Mouse (Mus musculus) retina, postnatal 1 day (tissue): Measurements from ENCODE around the gene Agpat3.
A peak's percentile ranks its signal among the peaks of the same experiment; 100 is the strongest.

Experiments used
- DNase-seq: peaks from one replicate; pipeline ENCODE4 v3.0.0-alpha.2; 2012

The Agpat3 gene

GRCm38 (mm10) chr10:78290730-78291535, 61.4 kb downstream of the Agpat3 start:
- DNase-seq = no peak

DNA sequence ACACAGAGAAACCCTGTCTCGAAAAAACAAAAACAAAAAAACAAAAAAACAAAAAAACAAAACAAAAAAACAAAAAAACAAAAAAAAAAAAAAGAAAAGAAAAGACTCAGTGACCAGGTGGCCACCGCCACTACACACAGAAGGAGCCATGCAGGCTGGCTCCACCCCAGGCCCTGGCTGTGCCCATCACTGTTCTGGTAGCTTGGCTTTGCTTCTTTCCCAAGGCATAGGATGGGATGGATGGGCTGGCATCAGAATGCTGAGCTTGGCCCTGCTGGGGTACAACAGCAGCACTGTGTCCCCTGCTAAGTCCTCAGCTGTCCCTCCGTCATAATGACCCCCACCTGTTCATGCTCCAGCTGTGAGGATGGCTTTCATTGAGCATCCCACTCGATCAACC, 63.4 kb downstream of the Agpat3 start:
- no peak for DNase-seq

DNA sequence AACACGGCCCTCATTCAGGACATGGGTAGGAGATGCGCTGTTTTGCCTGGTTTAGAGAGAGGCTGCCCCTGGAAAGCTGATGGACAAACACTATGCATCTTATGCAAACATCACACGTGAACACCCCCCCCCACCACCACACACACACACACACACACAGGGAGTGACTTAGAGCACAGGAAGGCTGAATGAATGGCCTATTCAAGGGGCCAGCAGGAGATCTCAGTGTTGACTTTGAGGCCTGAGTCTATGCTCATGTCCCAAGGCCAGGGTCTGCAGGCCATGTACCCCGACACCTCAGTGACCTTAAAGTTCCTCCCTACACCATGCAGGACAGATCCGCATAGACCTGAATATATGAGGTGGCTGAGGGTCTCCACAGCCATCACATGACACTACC, 64.2 kb downstream of the Agpat3 start:
- DNase-seq = no peak

DNA sequence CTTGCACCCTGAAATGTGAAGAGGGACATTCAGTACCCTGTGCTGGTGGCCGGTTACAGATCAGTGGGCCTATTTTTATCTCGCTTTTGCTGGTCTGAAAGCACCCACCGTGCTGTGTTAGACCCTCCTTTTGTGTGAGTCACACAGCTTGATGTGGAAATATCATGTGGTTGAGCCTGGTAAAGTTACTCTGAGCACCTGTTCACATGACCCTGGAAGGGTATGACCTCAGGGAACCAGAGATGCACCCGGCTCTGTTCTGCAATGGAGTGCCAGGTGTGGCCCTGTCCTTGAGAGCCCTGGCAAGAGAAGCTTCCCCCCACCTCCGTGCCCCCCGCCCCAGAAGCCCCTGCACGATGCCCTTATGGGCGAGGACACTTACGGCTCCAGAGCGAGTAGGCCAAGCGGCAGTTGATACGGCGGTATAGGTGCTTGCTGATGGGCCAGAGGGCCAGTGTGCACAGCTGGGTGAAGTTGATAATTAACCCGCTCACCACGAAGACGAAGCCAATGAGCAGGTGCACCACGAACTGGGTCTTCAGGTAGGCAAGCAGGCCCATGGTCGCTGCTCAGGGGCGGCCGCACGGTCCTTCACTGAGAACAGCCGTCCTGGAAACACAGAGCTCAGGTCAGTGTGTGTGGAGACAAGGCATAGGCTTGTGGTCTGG, 64.7 kb downstream of the Agpat3 start:
- DNase-seq = no peak

GRCm38 (mm10) chr10:78285959-78286358, 66.3 kb downstream of the Agpat3 start:
- DNase-seq = no peak

- DNase-seq = no peak
Measured at GRCm38 (mm10) chr10:78285409-78285808, 66.9 kb downstream of the Agpat3 start.

DNA sequence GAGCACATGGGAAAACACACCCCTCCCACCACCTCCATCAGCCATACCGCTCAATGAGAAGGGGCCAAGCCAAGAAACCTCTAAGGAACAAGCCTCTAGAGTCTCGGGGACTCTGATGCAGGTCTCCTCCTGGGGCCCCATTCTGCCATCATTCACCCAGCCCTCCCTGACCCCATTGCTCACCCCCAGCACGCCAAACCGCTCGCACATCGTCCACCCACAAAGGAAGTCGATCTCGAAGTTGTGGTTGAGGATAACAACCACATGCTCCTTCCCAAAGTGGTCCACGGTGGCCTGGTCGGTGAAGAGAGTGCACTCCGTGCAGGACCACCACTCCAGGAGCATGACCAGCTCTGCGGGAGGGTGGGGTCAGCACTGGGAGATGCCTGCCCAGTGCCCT, 67.5 kb downstream of the Agpat3 start:
- no peak for DNase-seq

GRCm38 (mm10) chr10:78282411-78282810, 69.9 kb downstream of the Agpat3 start:
- DNase-seq = no peak

DNA sequence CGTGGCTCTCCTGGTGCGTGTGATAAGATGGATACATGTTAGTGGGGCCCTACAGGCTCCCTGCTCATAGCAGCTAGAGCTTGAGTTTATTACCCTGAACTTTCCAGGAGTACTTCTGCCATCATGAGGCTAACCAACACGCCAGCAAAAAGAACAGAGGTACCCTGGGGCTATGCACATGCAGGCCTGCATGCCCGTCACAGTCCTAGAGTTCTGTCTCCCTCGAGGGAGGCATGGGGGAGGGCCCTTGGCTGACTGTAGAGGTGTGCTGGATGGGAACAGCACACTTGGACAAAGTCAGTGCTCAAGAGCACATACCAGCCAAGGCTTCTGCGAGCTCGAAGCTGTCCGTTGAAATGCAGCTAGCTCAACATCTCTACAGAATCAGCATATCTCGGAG, 71.8 kb downstream of the Agpat3 start:
- no peak for DNase-seq

DNA sequence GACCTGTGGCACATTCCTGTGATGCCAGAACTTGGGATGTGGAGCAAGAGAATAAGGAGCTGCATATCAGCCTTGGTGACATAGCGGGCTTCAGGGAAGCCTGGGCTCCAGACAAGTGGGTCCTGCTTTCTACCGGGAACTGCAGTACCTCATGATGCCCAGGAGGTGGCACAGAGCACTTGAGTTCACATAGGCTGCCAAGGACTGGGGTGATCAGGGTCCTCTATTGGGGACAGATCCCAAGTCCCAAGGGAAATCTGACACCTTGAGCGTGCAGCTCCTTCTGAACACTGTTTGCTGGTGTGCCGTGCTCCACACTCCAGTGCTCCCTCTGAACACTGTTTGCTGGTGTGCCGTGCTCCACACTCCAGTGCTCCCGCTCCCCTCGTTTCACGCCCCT, 73.1 kb downstream of the Agpat3 start:
- peak; percentile 83 for DNase-seq

DNA sequence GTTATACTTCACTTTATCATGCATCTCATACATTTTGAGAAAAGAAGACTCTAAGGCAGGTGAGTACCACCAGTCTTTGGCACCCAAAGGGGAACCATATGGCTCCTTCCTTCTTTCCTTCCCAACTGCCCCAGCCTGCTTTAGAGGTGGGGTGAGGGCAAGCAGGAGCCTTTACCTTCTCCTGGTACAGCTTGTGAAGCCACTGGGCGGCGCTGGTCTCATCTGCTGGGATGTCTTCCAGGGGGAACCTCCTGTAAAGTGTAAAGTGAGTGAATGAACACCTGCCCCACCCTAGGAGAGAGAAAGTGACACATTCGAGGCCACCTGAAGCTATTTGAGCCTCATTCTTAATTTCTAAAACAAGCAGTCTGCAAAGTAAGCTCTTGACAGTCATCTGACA, 74.5 kb downstream of the Agpat3 start:
- no peak for DNase-seq

DNA sequence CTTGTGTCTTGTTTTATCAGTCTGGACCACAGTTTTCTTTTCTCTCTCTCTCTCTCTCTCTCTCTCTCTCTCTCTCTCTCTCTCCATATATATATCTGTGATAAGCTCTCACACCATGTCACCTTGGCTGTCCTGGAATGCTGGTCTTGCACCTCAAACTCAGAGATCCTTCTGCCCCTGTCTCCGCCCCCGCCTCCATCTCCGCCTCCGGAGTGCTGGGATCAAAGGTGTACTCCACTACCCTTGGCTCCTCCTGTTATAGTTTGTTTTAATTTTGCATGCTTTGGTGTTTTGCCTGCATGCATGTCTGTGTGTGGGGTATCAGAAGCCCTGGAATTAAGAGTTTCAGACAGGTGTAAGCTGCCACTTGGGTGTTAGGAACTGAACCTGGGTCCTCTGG, 76.0 kb downstream of the Agpat3 start:
- DNase-seq = no peak

DNA sequence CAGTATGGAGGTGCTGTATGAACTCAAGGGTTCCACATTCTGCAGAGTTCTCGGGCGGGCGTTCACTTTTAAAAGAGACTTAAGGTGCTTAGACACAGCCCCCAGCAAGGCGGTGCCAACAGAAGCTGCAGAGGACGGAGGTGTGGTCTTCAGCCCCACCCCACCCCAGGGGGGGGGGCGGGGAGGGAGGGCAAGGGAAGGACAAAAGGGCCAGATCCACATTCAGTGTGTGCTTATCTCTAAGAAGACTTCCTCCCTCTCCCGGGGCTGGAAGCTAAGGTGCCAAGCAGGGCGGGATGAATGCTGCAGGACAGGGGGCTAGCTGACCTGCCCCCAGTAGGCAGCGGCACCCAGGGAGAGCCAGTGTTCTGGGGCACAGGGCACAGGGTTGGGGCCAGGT, 79.4 kb downstream of the Agpat3 start:
- no peak for DNase-seq

DNA sequence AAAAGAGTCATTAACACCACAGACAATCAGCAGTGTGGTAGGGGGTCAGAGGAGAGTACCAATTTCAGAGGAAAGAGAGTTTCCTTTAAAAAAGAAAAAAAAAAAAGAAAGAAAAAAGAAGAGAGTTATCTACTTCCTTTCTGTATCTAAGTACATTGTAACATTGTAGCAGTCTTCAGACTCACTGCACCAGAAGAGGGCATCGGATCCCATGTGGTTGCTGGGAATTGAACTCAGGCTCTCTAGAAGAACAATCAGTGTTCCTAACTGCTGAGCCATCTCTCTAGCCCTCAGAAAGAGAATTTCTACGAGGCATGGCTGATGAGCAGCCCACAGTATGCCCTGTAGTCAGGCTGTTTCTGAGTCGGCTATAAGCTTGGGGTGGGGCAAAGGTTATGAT, 86.4 kb downstream of the Agpat3 start:
- no peak for DNase-seq

DNA sequence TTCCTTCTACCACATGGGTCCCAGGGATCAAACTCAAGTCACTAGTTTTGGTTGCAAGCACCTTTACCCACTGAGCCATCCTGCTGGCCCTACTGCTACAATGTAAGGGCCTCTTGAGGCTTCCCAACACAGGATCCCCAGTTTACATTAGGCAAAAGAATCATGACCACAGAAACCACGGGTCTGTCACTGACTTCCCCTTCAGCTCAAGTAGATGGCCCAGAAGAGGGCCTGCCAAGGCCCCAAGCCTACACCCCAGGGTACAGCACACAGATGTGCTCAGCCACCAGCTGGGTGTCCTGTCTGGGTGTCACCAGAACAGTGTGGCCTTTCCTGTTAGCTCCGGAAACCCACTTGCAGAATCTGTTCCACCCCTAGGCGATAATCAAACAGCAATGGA, 87.6 kb downstream of the Agpat3 start:
- DNase-seq = no peak

- no peak for DNase-seq
Measured at GRCm38 (mm10) chr10:78260916-78261650, 91.2 kb downstream of the Agpat3 start.

GRCm38 (mm10) chr10:78260322-78260721, 92.0 kb downstream of the Agpat3 start:
- DNase-seq = no peak

- no peak for DNase-seq
Measured at GRCm38 (mm10) chr10:78259702-78260101, 92.6 kb downstream of the Agpat3 start.

- no peak for DNase-seq
Measured at GRCm38 (mm10) chr10:78259230-78259629, 93.1 kb downstream of the Agpat3 start.

DNA sequence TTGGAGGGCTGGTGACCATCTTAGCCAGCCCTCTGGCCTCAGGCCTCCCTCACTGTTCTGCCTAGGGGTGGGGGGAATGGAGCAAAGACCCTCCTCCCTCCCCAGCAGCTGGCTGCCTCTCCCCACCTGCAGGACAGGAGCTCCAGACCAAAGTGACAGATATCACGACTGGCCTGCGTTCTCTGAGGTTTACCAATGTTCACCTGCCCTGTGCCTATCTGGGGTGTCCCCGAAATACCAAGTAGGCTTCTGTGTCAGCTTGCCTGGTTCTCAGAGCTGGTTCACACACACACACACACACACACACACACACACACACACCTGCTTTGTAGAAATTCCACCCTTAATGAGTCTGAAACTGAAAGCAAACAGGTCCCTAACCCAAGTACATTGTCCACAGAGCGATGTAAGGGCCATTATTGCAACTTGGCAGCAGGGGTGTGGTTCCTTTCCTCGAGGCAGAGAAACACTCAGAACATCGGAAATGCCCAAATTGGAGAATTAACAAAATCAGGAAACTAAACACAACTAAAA, 94.1 kb downstream of the Agpat3 start:
- DNase-seq = no peak

DNA sequence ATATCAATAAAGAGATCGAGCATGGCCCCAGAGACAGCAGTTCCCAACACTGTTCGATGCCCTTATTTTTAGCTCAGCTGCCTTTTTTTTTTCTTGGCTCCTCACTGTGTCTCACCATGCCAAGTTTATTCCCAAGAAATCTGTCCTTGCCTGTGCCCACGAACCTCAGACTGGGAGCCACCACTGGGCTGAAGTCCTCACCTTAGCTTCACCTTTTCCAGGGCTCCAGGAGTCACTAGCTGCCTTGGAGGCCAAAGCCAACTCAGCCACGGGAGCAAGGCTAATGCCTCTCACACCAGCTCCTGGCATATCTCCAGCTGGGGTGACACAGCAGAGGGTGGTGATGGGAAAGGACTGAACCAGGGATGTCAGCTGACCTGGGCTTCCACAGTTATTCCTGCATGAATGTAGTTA, 96.6 kb downstream of the Agpat3 start:
- no peak for DNase-seq

DNA sequence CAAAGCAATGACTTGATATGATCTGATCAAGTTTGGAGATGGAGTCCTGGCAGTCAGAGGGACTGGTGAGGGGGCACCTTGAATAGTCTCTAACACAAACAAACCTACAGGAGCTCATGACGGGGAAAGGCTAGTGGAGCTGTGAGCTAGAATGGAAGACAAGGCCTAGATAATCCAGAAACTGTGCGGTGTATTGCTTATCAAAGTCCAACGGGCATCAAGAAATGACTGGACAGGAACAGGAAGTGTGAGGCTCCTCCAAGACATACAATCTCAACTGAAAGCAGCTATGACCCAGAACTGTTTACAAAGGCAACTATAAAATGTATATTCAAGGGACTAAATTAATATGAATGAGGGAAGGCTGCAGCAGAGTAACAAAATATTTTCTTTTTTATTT, 105.1 kb downstream of the Agpat3 start:
- no peak for DNase-seq

DNA sequence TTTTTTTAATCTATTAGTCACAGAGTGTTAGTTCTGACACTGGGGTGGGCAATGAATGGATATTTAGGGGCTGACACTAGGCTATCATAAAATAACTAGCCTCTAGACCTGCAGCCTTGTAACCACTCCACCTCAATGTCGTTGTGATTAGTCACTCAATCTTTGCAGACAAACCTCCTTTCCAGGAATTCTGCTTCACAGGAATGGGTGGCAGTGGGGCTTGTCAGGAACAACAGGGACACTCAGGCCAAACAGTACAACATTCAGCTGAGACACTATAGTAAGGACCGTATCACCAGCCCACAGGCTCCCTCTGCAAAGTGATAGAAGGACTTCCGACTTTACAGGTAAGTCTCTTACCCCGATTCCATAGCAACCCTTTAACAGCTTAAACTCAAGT, 105.6 kb downstream of the Agpat3 start:
- DNase-seq = no peak

- DNase-seq = no peak
Measured at GRCm38 (mm10) chr10:78245225-78245547, 107.1 kb downstream of the Agpat3 start.
